Mouse (Mus musculus) right cerebral cortex, postnatal 25 days (tissue): ENCODE data around the gene Tor1a.
"Not testable (repeated sequence)": the region's sequence is repeated elsewhere in the genome, so short reads cannot be mapped to it uniquely, and the experiment has no call there.

Experiments
- DNase-seq: peaks from one replicate; pipeline ENCODE4 v3.0.0; 2022

The Tor1a gene

GRCm38 (mm10) chr2:30952824-30953490 is 14.8 kb downstream of the Tor1a start, which contains the start of gene Tor1b:
Gene Tor1b, plus strand, starts transcription at chr2:30952959.
- DNase-seq = peak; percentile 87

- DNase-seq = no peak
Measured at GRCm38 (mm10) chr2:30952457-30952823, 15.3 kb downstream of the Tor1a start.

- peak; percentile 52 for DNase-seq
Measured at GRCm38 (mm10) chr2:30942603-30943011, 25.1 kb downstream of the Tor1a start.

GRCm38 (mm10) chr2:30942116-30942515 is 25.6 kb downstream of the Tor1a start:
- not testable (repeated sequence) for DNase-seq

- no peak for DNase-seq
Measured at GRCm38 (mm10) chr2:30941586-30941985, 26.1 kb downstream of the Tor1a start.

GRCm38 (mm10) chr2:30938574-30938991 is 29.1 kb downstream of the Tor1a start:
- no peak for DNase-seq

GRCm38 (mm10) chr2:30937731-30938130 is 30.0 kb downstream of the Tor1a start:
- DNase-seq = no peak

- DNase-seq = no peak
Measured at GRCm38 (mm10) chr2:30936808-30937207, 30.9 kb downstream of the Tor1a start.

GRCm38 (mm10) chr2:30933917-30934450 is 33.7 kb downstream of the Tor1a start:
- peak; percentile 55 for DNase-seq

- DNase-seq = no peak
Measured at GRCm38 (mm10) chr2:30933032-30933431, 34.7 kb downstream of the Tor1a start.

GRCm38 (mm10) chr2:30931922-30932321 is 35.8 kb downstream of the Tor1a start:
- DNase-seq = no peak

GRCm38 (mm10) chr2:30930846-30931245 is 36.9 kb downstream of the Tor1a start:
- not testable (repeated sequence) for DNase-seq

GRCm38 (mm10) chr2:30929483-30930045 is 38.2 kb downstream of the Tor1a start, which contains the start of gene Ptges:
Gene Ptges, minus strand, starts transcription at chr2:30929863.
- DNase-seq = peak; percentile 73

- DNase-seq = no peak
Measured at GRCm38 (mm10) chr2:30928893-30929482, 38.7 kb downstream of the Tor1a start.

- DNase-seq = peak; percentile 59
Measured at GRCm38 (mm10) chr2:30927844-30928628, 39.7 kb downstream of the Tor1a start.

- DNase-seq = no peak
Measured at GRCm38 (mm10) chr2:30927151-30927781, 40.5 kb downstream of the Tor1a start.

- no peak for DNase-seq
Measured at GRCm38 (mm10) chr2:30926381-30926780, 41.4 kb downstream of the Tor1a start.

- no peak for DNase-seq
Measured at GRCm38 (mm10) chr2:30925181-30925580, 42.6 kb downstream of the Tor1a start.

GRCm38 (mm10) chr2:30923099-30923498 is 44.6 kb downstream of the Tor1a start:
- no peak for DNase-seq

- peak; percentile 43 for DNase-seq
Measured at GRCm38 (mm10) chr2:30920216-30920615, 47.5 kb downstream of the Tor1a start.

- no peak for DNase-seq
Measured at GRCm38 (mm10) chr2:30918780-30919329, 48.9 kb downstream of the Tor1a start.

GRCm38 (mm10) chr2:30918126-30918525 is 49.6 kb downstream of the Tor1a start:
- no peak for DNase-seq
